Comparison of ENCODE assay signal across 9 mouse cellular contexts in genomic region chr15:86186686-86187085, GRCm38 (mm10). TPM values are rescaled to one million over a fixed set of nuclear protein-coding genes. Genes with fewer than 3 reads are reported as not detected.
DNase-seq lines count a peak whose midpoint lies in the region; ATAC-seq and TF ChIP-seq lines count a peak whose summit lies in the region.
"Had no signal": no experiment of that assay in that cellular context is flagged by ENCODE, and none has a peak within 500 bp of the region (broad histone marks: within the 10 kb centered on the region; RNA-seq: fewer than 3 reads in every experiment).

No protein-coding gene starts in this region.

- H3K9me3 ChIP-seq in hindbrain, embryonic 13.5 days, result no peaks in the 10 kb centered on the region
- H3K9me3 ChIP-seq in hindbrain, embryonic 11.5 days (ENCODE audit: control insufficient read depth, low read length), result no peaks in the 10 kb centered on the region
- H3K9me3 ChIP-seq in stomach, postnatal 0 days (ENCODE audit: control insufficient read depth, low read length), result no peaks in the 10 kb centered on the region

- no peak for TF ChIP-seq CTCF in stomach, postnatal 0 days (IDR thresholded peaks at IDR 0.05; ENCODE audit: low read depth)

- intact Hi-C loops in left cerebral cortex, postnatal 10 days (cut with DNase I), result no loop called here

- peak overlapping the region; percentile 84 for H3K4me2 ChIP-seq in hindbrain, embryonic 13.5 days
- H3K4me2 ChIP-seq in hindbrain, embryonic 11.5 days (replicated peaks; ENCODE audit: low read depth, low read length), result no peak overlapping the region
- peak overlapping the region; percentile 89; the same call in 1 of the 2 replicates for H3K4me2 ChIP-seq in stomach, postnatal 0 days (replicated peaks; ENCODE audit: low read depth)

- peak overlapping the region; percentile 99 for H3K9ac ChIP-seq in hindbrain, embryonic 13.5 days
- H3K9ac ChIP-seq in hindbrain, embryonic 11.5 days (ENCODE audit: low read depth, low read length), result no peak overlapping the region
- H3K9ac ChIP-seq in stomach, postnatal 0 days (ENCODE audit: low read length), result no peak overlapping the region

- H3K36me3 ChIP-seq in hindbrain, embryonic 13.5 days, result no peaks in the 10 kb centered on the region
- no peaks in the 10 kb centered on the region for H3K36me3 ChIP-seq in hindbrain, embryonic 11.5 days (ENCODE audit: control insufficient read depth, insufficient read depth, low read length)
- H3K36me3 ChIP-seq in stomach, postnatal 0 days (ENCODE audit: control insufficient read depth, insufficient read depth, low read length), result no peaks in the 10 kb centered on the region

- peak overlapping the region; percentile 95; the same call in 1 of the 2 replicates for H3K27ac ChIP-seq in hindbrain, embryonic 13.5 days
- no peak overlapping the region for H3K27ac ChIP-seq in hindbrain, embryonic 11.5 days (ENCODE audit: low read depth, low read length)
- peak overlapping the region; percentile 92 for H3K27ac ChIP-seq in stomach, postnatal 0 days (replicated peaks)

- peaks cover 59% of the 10 kb centered on the region for H3K4me1 ChIP-seq in hindbrain, embryonic 13.5 days (replicated peaks)
- H3K4me1 ChIP-seq in hindbrain, embryonic 11.5 days (replicated peaks; ENCODE audit: control insufficient read depth, insufficient read depth, low read length), result 0 out of 2 replicates have a peak, but pooled peaks cover 2% of the 10 kb centered on the region
- H3K4me1 ChIP-seq in stomach, postnatal 0 days (replicated peaks; ENCODE audit: control insufficient read depth, insufficient read depth), result peaks cover 11% of the 10 kb centered on the region; the same call in 1 of the 2 replicates

- TF ChIP-seq EP300 in stomach, postnatal 0 days (optimal IDR thresholded peaks at IDR 0.05), result no peak

- WGBS in hindbrain, embryonic 13.5 days, result 45% methylated on average over 3 of the region's 3 CpGs
- 60% methylated on average over 3 of the region's 3 CpGs for WGBS in hindbrain, embryonic 11.5 days
- WGBS in stomach, postnatal 0 days, result 45% methylated on average over 3 of the region's 3 CpGs

- peak overlapping the region; percentile 86; the same call in 1 of the 2 replicates for H3K4me3 ChIP-seq in hindbrain, embryonic 13.5 days
- H3K4me3 ChIP-seq in hindbrain, embryonic 11.5 days (ENCODE audit: low read depth, low read length), result no peak overlapping the region
- H3K4me3 ChIP-seq in stomach, postnatal 0 days (ENCODE audit: low read depth, low read length), result no peak overlapping the region

- ATAC-seq in cerebellum, adult (ENCODE audit: insufficient number of reproducible peaks, low FRiP score, low TSS enrichment), result no peak
- no peak for ATAC-seq in hindbrain, embryonic 13.5 days (ENCODE audit: low FRiP score)
- ATAC-seq in hindbrain, embryonic 11.5 days (ENCODE audit: low FRiP score), result no peak
- ATAC-seq in stomach, postnatal 0 days (ENCODE audit: low FRiP score, low TSS enrichment), result peak; percentile 74

- peak; percentile 61 for DNase-seq in cerebellum, adult 11-12 months
- DNase-seq in hindbrain, embryonic 11.5 days (ENCODE audit: low spot score), result no peak
- peak; percentile 63 to 70 for DNase-seq in urinary bladder, postnatal 36 days (ENCODE audit: low spot score in 2 of 2)
- no peak for DNase-seq in urinary bladder, postnatal 10 days (ENCODE audit: low spot score)
- DNase-seq in stomach, postnatal 0 days (ENCODE audit: low spot score), result peak; percentile 52
- no peak for DNase-seq in left cerebral cortex, postnatal 10 days (ENCODE audit: extremely low spot score in 1 of 2, low spot score in 2 of 2)
- DNase-seq: spleen, adult 18-20 months had no signal

- H3K27me3 ChIP-seq in hindbrain, embryonic 13.5 days, result no peaks in the 10 kb centered on the region
- no peaks in the 10 kb centered on the region for H3K27me3 ChIP-seq in hindbrain, embryonic 11.5 days (ENCODE audit: control insufficient read depth, insufficient read depth, low read length)
- no peaks in the 10 kb centered on the region for H3K27me3 ChIP-seq in stomach, postnatal 0 days (ENCODE audit: control insufficient read depth, insufficient read depth, low read length)

RNA-seq across cellular contexts. Expression of gene Cerk, which starts 0.7 kb away (rescaled TPM):
- 24.3 and 24.5 TPM in 2 replicates for polyA plus RNA-seq in hindbrain, embryonic 13.5 days (2015; fragmentation: Nextera tagmentation; extraction: Ambion mirVana)
- 16.9 and 18.4 TPM in 2 replicates for polyA plus RNA-seq in hindbrain, embryonic 11.5 days (2014; fragmentation: Nextera tagmentation; extraction: Ambion mirVana)
- 4.6 and 5.2 TPM in 2 replicates for polyA plus RNA-seq in stomach, postnatal 0 days (2015; fragmentation: Nextera tagmentation; extraction: Ambion mirVana)
- total RNA-seq in left cerebral cortex, postnatal 10 days (2021), result 10 to 100 TPM; 37.7 to 40.6 TPM

RNA-seq across cellular contexts. Expression of gene Tbc1d22a, which starts 27.6 kb away (rescaled TPM):
- 12.1 and 13.5 TPM in 2 replicates for polyA plus RNA-seq in hindbrain, embryonic 13.5 days (2015; fragmentation: Nextera tagmentation; extraction: Ambion mirVana)
- polyA plus RNA-seq in hindbrain, embryonic 11.5 days (2014; fragmentation: Nextera tagmentation; extraction: Ambion mirVana), result 7.3 and 8.3 TPM in 2 replicates
- 8.7 TPM in 2 replicates for polyA plus RNA-seq in stomach, postnatal 0 days (2015; fragmentation: Nextera tagmentation; extraction: Ambion mirVana)
- 10 to 100 TPM; 19.6 to 20.4 TPM for total RNA-seq in left cerebral cortex, postnatal 10 days (2021)

Comparison
In these comparisons a context has a peak if more than half of its experiments do, and no peak if none do; other contexts are left out.
1. DNase-seq: peak in cerebellum, adult 11-12 months (single experiment), urinary bladder, postnatal 36 days (2 of 2) and stomach, postnatal 0 days (single experiment); none in hindbrain, embryonic 11.5 days (single experiment), urinary bladder, postnatal 10 days (single experiment) and left cerebral cortex, postnatal 10 days (0 of 2).